Mouse (Mus musculus): ENCODE measurements at regions not wholly inside any gene's neighbourhood (a gene's known extent, or its start where the extent isn't known, plus 50 kb on each side); places are given as distances from the start of the nearest gene placed in this dataset.

- no peak for ATAC-seq
- Histone ChIP-seq H3K36me3 (no peaks in the 10 kb centered on the region), H3K4me2 (replicated peaks) (no peak overlapping the region), H3K4me3 (replicated peaks) (no peak overlapping the region), H3K9ac (no peak overlapping the region), H3K9me3 (no peaks in the 10 kb centered on the region), H3K27me3 (replicated peaks) (no peaks in the 10 kb centered on the region), H3K4me1 (replicated peaks) (no peaks in the 10 kb centered on the region), H3K27ac (no peak overlapping the region)
- WGBS = 80% methylated on average over 4 of the region's 4 CpGs
Measured at GRCm38 (mm10) chr12:68643671-68644070, 515.3 kb downstream of the Rps29 start.

GRCm38 (mm10) chr12:68632441-68632840 lies 526.5 kb downstream of the Rps29 start:
- H3K9me3 ChIP-seq = no peaks in the 10 kb centered on the region
- no peaks in the 10 kb centered on the region for H3K27me3 ChIP-seq (replicated peaks)
- no peak overlapping the region for H3K9ac ChIP-seq
- no peaks in the 10 kb centered on the region for H3K4me1 ChIP-seq (replicated peaks)
- H3K36me3 ChIP-seq = no peaks in the 10 kb centered on the region
- no peak overlapping the region for H3K27ac ChIP-seq
- WGBS = 94% methylated on average over 3 of the region's 3 CpGs
- H3K4me2 ChIP-seq (replicated peaks) = no peak overlapping the region
- no peak for ATAC-seq
- H3K4me3 ChIP-seq (replicated peaks) = no peak overlapping the region

- no peak overlapping the region for H3K9ac ChIP-seq
- H3K4me3 ChIP-seq (replicated peaks) = no peak overlapping the region
- no peak for ATAC-seq
- WGBS = 84% methylated on average over 2 of the region's 2 CpGs
- no peaks in the 10 kb centered on the region for H3K4me1 ChIP-seq (replicated peaks)
- H3K27ac ChIP-seq = no peak overlapping the region
- no peaks in the 10 kb centered on the region for H3K27me3 ChIP-seq (replicated peaks)
- no peaks in the 10 kb centered on the region for H3K36me3 ChIP-seq
- no peaks in the 10 kb centered on the region for H3K9me3 ChIP-seq
- H3K4me2 ChIP-seq (replicated peaks) = no peak overlapping the region
Measured at GRCm38 (mm10) chr12:68618337-68618736, 540.6 kb downstream of the Rps29 start.

GRCm38 (mm10) chr12:68605417-68606000 lies 553.5 kb downstream of the Rps29 start:
- Histone ChIP-seq H3K27me3 (replicated peaks) (no peaks in the 10 kb centered on the region), H3K36me3 (no peaks in the 10 kb centered on the region), H3K9ac (no peak overlapping the region), H3K4me3 (replicated peaks) (no peak overlapping the region), H3K9me3 (no peaks in the 10 kb centered on the region), H3K4me1 (replicated peaks) (no peaks in the 10 kb centered on the region), H3K27ac (no peak overlapping the region), H3K4me2 (replicated peaks) (no peak overlapping the region)
- 87% methylated on average over 10 of the region's 10 CpGs for WGBS
- ATAC-seq = no peak

DNA sequence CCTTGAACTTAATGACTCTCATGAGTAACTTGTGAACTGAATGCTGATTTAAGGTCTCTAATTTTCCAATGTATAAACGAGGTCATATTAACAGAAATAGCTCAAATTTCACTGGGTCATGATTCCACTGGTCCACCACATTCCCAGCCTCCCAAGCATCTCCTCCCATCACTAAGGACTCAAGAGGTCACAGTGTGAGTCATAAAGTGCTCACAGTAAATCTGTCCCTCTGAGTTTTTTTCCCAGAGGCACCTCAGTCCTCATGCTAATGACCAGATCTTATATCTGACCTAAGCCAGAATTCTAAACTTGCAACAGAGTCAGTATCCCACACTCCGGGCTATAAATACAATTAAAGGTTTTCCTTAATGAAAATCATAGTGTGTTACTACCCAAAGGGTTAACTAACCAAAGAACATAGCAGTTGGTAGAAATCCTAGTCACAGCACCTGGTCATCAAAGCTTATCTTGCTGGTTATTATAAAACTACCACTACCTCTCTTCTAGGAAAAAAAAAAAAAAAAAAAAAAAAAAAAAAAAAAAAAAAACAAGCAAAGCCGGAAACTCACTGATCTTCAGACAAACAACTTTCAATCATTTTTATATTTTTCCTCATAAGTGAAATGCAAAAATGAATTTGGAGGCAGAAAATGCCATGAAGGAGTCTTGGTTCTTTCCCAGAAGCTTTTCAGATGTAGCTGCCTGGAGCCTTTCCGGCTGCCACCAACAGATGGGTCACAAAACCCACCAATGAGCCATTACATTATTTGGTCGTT lies 554.3 kb downstream of the Rps29 start:
- H3K27ac ChIP-seq = no peak overlapping the region
- no peaks in the 10 kb centered on the region for H3K9me3 ChIP-seq
- H3K36me3 ChIP-seq = no peaks in the 10 kb centered on the region
- 77% methylated on average over 5 of the region's 5 CpGs for WGBS
- no peak overlapping the region for H3K4me2 ChIP-seq (replicated peaks)
- H3K4me1 ChIP-seq (replicated peaks) = no peaks in the 10 kb centered on the region
- no peak overlapping the region for H3K9ac ChIP-seq
- H3K4me3 ChIP-seq (replicated peaks) = no peak overlapping the region
- H3K27me3 ChIP-seq (replicated peaks) = no peaks in the 10 kb centered on the region
- ATAC-seq = no peak

GRCm38 (mm10) chr12:68602682-68603081 lies 556.3 kb downstream of the Rps29 start:
- Histone ChIP-seq H3K4me3 (replicated peaks) (no peak overlapping the region), H3K9me3 (no peaks in the 10 kb centered on the region), H3K4me2 (replicated peaks) (no peak overlapping the region), H3K4me1 (replicated peaks) (no peaks in the 10 kb centered on the region), H3K9ac (no peak overlapping the region), H3K36me3 (no peaks in the 10 kb centered on the region), H3K27me3 (replicated peaks) (no peaks in the 10 kb centered on the region), H3K27ac (no peak overlapping the region)
- no peak for ATAC-seq
- WGBS = 62% methylated on average over 4 of the region's 4 CpGs

GRCm38 (mm10) chr12:68601366-68601765 lies 557.6 kb downstream of the Rps29 start:
- H3K36me3 ChIP-seq = no peaks in the 10 kb centered on the region
- no peaks in the 10 kb centered on the region for H3K4me1 ChIP-seq (replicated peaks)
- no peak overlapping the region for H3K4me3 ChIP-seq (replicated peaks)
- no peaks in the 10 kb centered on the region for H3K27me3 ChIP-seq (replicated peaks)
- ATAC-seq = no peak
- H3K27ac ChIP-seq = no peak overlapping the region
- H3K4me2 ChIP-seq (replicated peaks) = no peak overlapping the region
- H3K9ac ChIP-seq = no peak overlapping the region
- H3K9me3 ChIP-seq = no peaks in the 10 kb centered on the region

DNA sequence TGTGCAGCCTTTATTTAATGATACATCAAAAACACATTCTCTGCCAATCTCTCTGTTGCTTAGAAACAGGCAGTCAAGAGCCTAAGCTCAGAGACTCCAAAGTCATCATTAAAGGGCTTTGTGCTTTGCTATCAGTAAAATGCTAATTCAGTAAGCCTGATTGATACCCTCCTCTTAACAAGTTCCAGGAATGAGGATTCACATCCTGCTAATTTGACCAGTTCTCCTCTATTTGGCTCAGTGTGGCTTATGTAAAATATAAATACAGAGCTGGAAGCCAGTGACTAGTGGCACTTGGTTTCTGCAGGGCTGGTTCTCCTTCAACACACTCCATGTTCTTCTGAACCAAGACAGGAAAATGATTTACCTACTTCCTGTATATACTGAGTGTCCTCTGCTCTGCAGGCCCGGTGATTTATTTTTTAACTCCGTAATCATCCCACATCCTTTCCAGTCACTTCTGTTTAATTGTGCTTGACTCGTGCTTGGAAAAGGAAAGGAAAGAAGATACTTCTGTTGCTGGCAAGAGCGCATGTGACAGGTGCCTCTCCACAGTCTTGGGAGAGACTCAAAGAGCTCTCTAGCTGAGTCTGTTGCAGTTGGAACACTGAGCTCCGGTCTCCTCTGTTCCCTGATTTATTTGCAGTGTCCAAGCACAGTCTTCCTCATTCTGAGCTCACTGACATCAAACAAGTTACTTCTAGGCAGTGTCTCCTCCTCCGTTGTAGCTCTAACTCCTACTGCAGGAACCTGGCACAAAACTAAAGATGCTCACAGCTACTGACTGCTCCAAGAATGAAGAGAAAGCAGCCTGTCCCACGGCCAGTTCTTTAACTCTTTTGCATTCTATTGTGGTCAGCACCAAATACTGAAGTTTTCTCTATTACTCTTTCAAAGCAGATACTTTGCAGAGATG lies 559.0 kb downstream of the Rps29 start:
- no peaks in the 10 kb centered on the region for H3K9me3 ChIP-seq
- H3K27me3 ChIP-seq (replicated peaks) = no peaks in the 10 kb centered on the region
- no peak overlapping the region for H3K27ac ChIP-seq
- H3K4me3 ChIP-seq (replicated peaks) = no peak overlapping the region
- no peaks in the 10 kb centered on the region for H3K36me3 ChIP-seq
- ATAC-seq = no peak
- H3K4me1 ChIP-seq (replicated peaks) = no peaks in the 10 kb centered on the region
- H3K4me2 ChIP-seq (replicated peaks) = no peak overlapping the region
- no peak overlapping the region for H3K9ac ChIP-seq
- 33% methylated on average over 7 of the region's 7 CpGs for WGBS

GRCm38 (mm10) chr12:68599016-68599616 lies 559.9 kb downstream of the Rps29 start:
- Histone ChIP-seq H3K9ac (no peak overlapping the region), H3K27ac (no peak overlapping the region), H3K27me3 (replicated peaks) (no peaks in the 10 kb centered on the region), H3K4me2 (replicated peaks) (no peak overlapping the region), H3K9me3 (no peaks in the 10 kb centered on the region), H3K4me3 (replicated peaks) (no peak overlapping the region), H3K4me1 (replicated peaks) (no peaks in the 10 kb centered on the region), H3K36me3 (no peaks in the 10 kb centered on the region)
- ATAC-seq = no peak
- 64% methylated on average over 8 of the region's 8 CpGs for WGBS

DNA sequence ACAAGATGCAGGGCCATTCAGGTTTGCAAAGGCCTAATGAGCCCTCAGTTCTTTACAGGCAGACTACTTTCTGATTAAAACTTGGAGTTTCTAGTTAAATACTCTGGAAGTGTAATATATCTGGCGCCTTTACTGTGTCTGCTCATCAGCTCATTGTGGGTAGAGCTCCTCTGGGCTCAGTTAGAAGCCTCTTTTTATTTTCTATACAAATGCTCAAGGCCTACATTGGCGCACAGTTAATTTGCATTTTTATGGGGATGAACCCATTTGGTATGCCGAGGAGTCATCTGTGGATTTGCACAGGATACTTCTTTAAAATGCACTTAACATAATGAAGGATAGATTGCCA lies 573.5 kb downstream of the Rps29 start:
- H3K27ac ChIP-seq = no peak overlapping the region
- no peaks in the 10 kb centered on the region for H3K36me3 ChIP-seq
- H3K4me1 ChIP-seq (replicated peaks) = no peaks in the 10 kb centered on the region
- no peaks in the 10 kb centered on the region for H3K9me3 ChIP-seq
- H3K4me3 ChIP-seq (replicated peaks) = no peak overlapping the region
- H3K27me3 ChIP-seq (replicated peaks) = no peaks in the 10 kb centered on the region
- no peak overlapping the region for H3K4me2 ChIP-seq (replicated peaks)
- 86% methylated on average over 3 of the region's 3 CpGs for whole genome bisulfite sequencing
- ATAC-seq = no peak
- no peak overlapping the region for H3K9ac ChIP-seq

- Histone ChIP-seq H3K4me1 (replicated peaks) (no peaks in the 10 kb centered on the region), H3K36me3 (no peaks in the 10 kb centered on the region), H3K4me2 (replicated peaks) (no peak overlapping the region), H3K9me3 (no peaks in the 10 kb centered on the region), H3K27ac (no peak overlapping the region), H3K9ac (no peak overlapping the region), H3K27me3 (replicated peaks) (no peaks in the 10 kb centered on the region), H3K4me3 (replicated peaks) (no peak overlapping the region)
- WGBS = 30% methylated on average over 6 of the region's 6 CpGs
- ATAC-seq = no peak
Measured at GRCm38 (mm10) chr12:68584786-68585523, 574.0 kb downstream of the Rps29 start.

DNA sequence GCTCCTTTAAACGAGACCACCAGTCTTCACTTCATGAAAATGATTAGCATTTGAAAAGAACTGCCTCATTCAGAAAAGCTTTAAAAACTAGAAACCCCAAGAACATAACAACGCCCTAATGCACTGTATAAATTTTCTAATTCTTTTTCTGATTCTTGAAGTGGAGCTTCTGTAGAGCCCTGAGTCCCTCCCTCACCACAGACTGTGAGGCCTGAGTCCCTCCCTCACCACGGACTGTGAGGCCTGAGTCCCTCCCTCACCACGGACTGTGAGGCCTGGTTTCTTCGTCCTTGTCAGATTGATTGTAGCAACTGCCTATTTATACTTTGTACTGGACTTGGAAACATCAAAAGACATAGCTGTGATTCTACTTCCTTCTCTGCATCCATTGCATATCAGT lies 579.1 kb downstream of the Rps29 start:
- H3K9me3 ChIP-seq = no peaks in the 10 kb centered on the region
- no peaks in the 10 kb centered on the region for H3K36me3 ChIP-seq
- no peak overlapping the region for H3K27ac ChIP-seq
- ATAC-seq = no peak
- no peak overlapping the region for H3K9ac ChIP-seq
- H3K27me3 ChIP-seq (replicated peaks) = no peaks in the 10 kb centered on the region
- WGBS = 56% methylated on average over 5 of the region's 5 CpGs
- H3K4me1 ChIP-seq (replicated peaks) = no peaks in the 10 kb centered on the region
- H3K4me2 ChIP-seq (replicated peaks) = no peak overlapping the region
- no peak overlapping the region for H3K4me3 ChIP-seq (replicated peaks)
